Comparison of ENCODE assay signal across 10 mouse cellular contexts in the genomic region with DNA sequence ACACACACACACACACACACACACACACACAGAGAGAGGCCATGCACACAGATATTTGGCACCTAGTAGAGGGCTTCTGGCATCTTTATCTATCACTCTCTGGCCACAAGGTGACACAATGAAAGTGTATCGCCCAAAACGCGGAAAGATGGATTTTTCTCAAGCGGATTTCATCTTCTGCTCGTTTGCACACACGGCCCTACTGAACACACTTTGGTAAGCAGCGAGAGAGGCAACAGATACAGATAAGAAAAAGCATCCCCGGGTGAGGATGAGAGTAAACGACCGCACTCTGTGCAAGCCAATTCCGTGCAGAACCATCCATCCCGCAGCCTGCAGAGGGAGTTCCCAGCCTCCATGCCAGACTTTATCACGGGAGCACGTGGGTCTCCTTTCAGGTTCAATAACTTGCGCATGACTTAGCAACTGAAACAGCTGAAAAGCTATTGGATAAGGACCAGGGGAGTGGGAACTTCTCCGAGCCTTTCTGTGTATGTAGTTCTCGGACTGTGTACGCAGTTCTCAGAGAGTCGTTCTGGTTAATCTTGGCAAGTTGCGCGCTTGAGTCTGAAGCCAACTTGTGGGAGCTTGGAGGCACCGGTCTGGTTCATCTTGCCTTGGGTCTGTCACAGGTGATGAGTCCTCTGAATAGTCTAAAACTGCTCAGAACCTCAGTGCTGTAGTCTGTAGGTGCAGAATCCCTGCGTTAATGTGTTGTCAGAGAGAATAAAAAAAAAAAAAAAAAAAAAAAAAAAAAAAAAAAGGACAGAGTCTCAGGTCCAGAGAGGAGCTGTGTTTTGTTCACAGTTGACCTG.
DNase-seq lines count a peak whose midpoint lies in the region; ATAC-seq and TF ChIP-seq lines count a peak whose summit lies in the region.
"Had no signal": no experiment of that assay in that cellular context is flagged by ENCODE, and none has a peak within 500 bp of the region (broad histone marks: within the 10 kb centered on the region; RNA-seq: fewer than 3 reads in every experiment).

No protein-coding gene starts in this region.

- H3K9me3 ChIP-seq in heart, embryonic 10.5 days: no peaks in the 10 kb centered on the region
- H3K9me3 ChIP-seq in kidney, postnatal 0 days (replicated peaks; ENCODE audit: low read length): no peaks in the 10 kb centered on the region
- H3K9me3 ChIP-seq in stomach, embryonic 14.5 days (ENCODE audit: control insufficient read depth, low read depth, low read length): no peaks in the 10 kb centered on the region

- peak; percentile 14; the same call in 1 of the 2 replicates for TF ChIP-seq CTCF in kidney, postnatal 0 days (IDR thresholded peaks at IDR 0.05; ENCODE audit: low read depth)

- 0 out of 2 replicates have a peak, but pooled peaks have one; percentile 40 for ATAC-seq in kidney, postnatal 0 days (replicated peaks; ENCODE audit: low FRiP score, low read depth)
- no peak for ATAC-seq in stomach, embryonic 14.5 days (ENCODE audit: insufficient number of reproducible peaks, insufficient read depth, low FRiP score, low read depth)

- H3K4me2 ChIP-seq in kidney, postnatal 0 days (ENCODE audit: low read length): no peak overlapping the region
- H3K4me2 ChIP-seq in stomach, embryonic 14.5 days (replicated peaks; ENCODE audit: low read depth, low read length): 0 out of 2 replicates have a peak overlapping the region, but pooled peaks have one; percentile 2

- 58% methylated on average over 23 of the region's 23 CpGs for WGBS in heart, embryonic 10.5 days
- WGBS in kidney, postnatal 0 days: 76% methylated on average over 23 of the region's 23 CpGs
- 64% methylated on average over 23 of the region's 23 CpGs for WGBS in stomach, embryonic 14.5 days

- H3K36me3 ChIP-seq in heart, embryonic 10.5 days: no peaks in the 10 kb centered on the region
- no peaks in the 10 kb centered on the region for H3K36me3 ChIP-seq in kidney, postnatal 0 days (ENCODE audit: insufficient read depth, low read length)
- no peaks in the 10 kb centered on the region for H3K36me3 ChIP-seq in stomach, embryonic 14.5 days (ENCODE audit: control insufficient read depth, insufficient read depth, low read length)

- no peak overlapping the region for H3K27ac ChIP-seq in heart, embryonic 10.5 days
- H3K27ac ChIP-seq in kidney, postnatal 0 days: no peak overlapping the region
- no peak overlapping the region for H3K27ac ChIP-seq in stomach, embryonic 14.5 days (ENCODE audit: low read length)

- H3K4me3 ChIP-seq in heart, embryonic 10.5 days: peak overlapping the region; percentile 27
- H3K4me3 ChIP-seq in kidney, postnatal 0 days (replicated peaks; ENCODE audit: low read depth, low read length): no peak overlapping the region
- no peak overlapping the region for H3K4me3 ChIP-seq in stomach, embryonic 14.5 days (ENCODE audit: low read depth, low read length)
- H3K4me3 ChIP-seq: erythroblast, embryonic 14.5 days had no signal

- H3K4me1 ChIP-seq in heart, embryonic 10.5 days: 0 out of 2 replicates have a peak, but pooled peaks cover 9% of the 10 kb centered on the region
- H3K4me1 ChIP-seq in kidney, postnatal 0 days (replicated peaks; ENCODE audit: insufficient read depth, low read length): no peaks in the 10 kb centered on the region
- H3K4me1 ChIP-seq in stomach, embryonic 14.5 days (ENCODE audit: control insufficient read depth, insufficient read depth, low read length): no peaks in the 10 kb centered on the region

- H3K27me3 ChIP-seq in heart, embryonic 10.5 days (ENCODE audit: insufficient read depth, poor library complexity, severe bottlenecking): no peaks in the 10 kb centered on the region
- H3K27me3 ChIP-seq in kidney, postnatal 0 days (ENCODE audit: insufficient read depth, low read length): no peaks in the 10 kb centered on the region
- H3K27me3 ChIP-seq in stomach, embryonic 14.5 days (ENCODE audit: control insufficient read depth, insufficient read depth, low read length): no peaks in the 10 kb centered on the region
- H3K27me3 ChIP-seq: CH12.LX had no signal

- DNase-seq in layer of hippocampus, postnatal 14 days (ENCODE audit: low spot score in 2 of 2): peak; percentile 19 to 32
- no peak for DNase-seq in layer of hippocampus, adult 8-10 months (ENCODE audit: low spot score in 2 of 2)
- peak; percentile 66 to 68 for DNase-seq in cerebellum, adult 18-20 months
- DNase-seq in heart, embryonic 10.5 days (ENCODE audit: low spot score): peak; percentile 77
- DNase-seq in kidney, postnatal 0 days (ENCODE audit: low spot score): no peak
- no peak for DNase-seq in c-Kit-positive CD71-positive TER-119-positive erythroid progenitor cells, embryonic 14.5 days (ENCODE audit: low spot score)
- DNase-seq in thymus, postnatal 36 days: no peak

- no peak overlapping the region for H3K9ac ChIP-seq in kidney, postnatal 0 days (ENCODE audit: low read depth, low read length)
- no peak overlapping the region for H3K9ac ChIP-seq in stomach, embryonic 14.5 days (replicated peaks; ENCODE audit: low read depth, low read length)

Comparison
In these comparisons a context has a peak if more than half of its experiments do, and no peak if none do; other contexts are left out.
1. DNase-seq: peak in layer of hippocampus, postnatal 14 days (2 of 2), cerebellum, adult 18-20 months (2 of 2) and heart, embryonic 10.5 days (single experiment); none in layer of hippocampus, adult 8-10 months (0 of 2), kidney, postnatal 0 days (single experiment), c-Kit-positive CD71-positive TER-119-positive erythroid progenitor cells, embryonic 14.5 days (single experiment) and thymus, postnatal 36 days (0 of 2).